Mouse (Mus musculus): ENCODE measurements around the gene Tead1. TPM values are rescaled to one million over a fixed set of nuclear protein-coding genes. Genes with fewer than 3 reads are reported as not detected.

Gene Tead1
- polyA plus RNA-seq, 1 experiment: 4.4 TPM

GRCm38 (mm10) chr7:112830946-112831345, 151.8 kb downstream of the Tead1 start:
- Histone ChIP-seq H3K36me3 (ENCODE audit: control insufficient read depth, insufficient read depth, low read length) (no peaks in the 10 kb centered on the region), H3K4me1 (replicated peaks; ENCODE audit: control insufficient read depth, insufficient read depth, low read length) (no peaks in the 10 kb centered on the region), H3K4me3 (ENCODE audit: control insufficient read depth, insufficient read depth, low read length) (no peak overlapping the region), H3K27ac (ENCODE audit: control insufficient read depth, insufficient read depth, low read length) (no peak overlapping the region), H3K27me3 (ENCODE audit: control insufficient read depth, insufficient read depth, low read length) (no peaks in the 10 kb centered on the region)
- TF ChIP-seq POLR2A (IDR thresholded peaks at IDR 0.05; ENCODE audit: control insufficient read depth, extremely low read depth, insufficient read depth, low read length, poor library complexity) (no peak), CTCF (IDR thresholded peaks at IDR 0.05; ENCODE audit: borderline replicate concordance, control insufficient read depth, extremely low read depth, insufficient read depth, low read length, poor library complexity) (no peak)
- DNase-seq: no peak
- WGBS: 70% methylated on average over 4 of the region's 4 CpGs

GRCm38 (mm10) chr7:112831446-112831845, 152.3 kb downstream of the Tead1 start:
- TF ChIP-seq CTCF (IDR thresholded peaks at IDR 0.05; ENCODE audit: borderline replicate concordance, control insufficient read depth, extremely low read depth, insufficient read depth, low read length, poor library complexity): no peak
- no peak for TF ChIP-seq POLR2A (IDR thresholded peaks at IDR 0.05; ENCODE audit: control insufficient read depth, extremely low read depth, insufficient read depth, low read length, poor library complexity)
- no peak for DNase-seq
- 88% methylated on average over 4 of the region's 4 CpGs for WGBS
- Histone ChIP-seq H3K27me3 (ENCODE audit: control insufficient read depth, insufficient read depth, low read length) (no peaks in the 10 kb centered on the region), H3K4me1 (replicated peaks; ENCODE audit: control insufficient read depth, insufficient read depth, low read length) (no peaks in the 10 kb centered on the region), H3K27ac (ENCODE audit: control insufficient read depth, insufficient read depth, low read length) (no peak overlapping the region), H3K36me3 (ENCODE audit: control insufficient read depth, insufficient read depth, low read length) (no peaks in the 10 kb centered on the region), H3K4me3 (ENCODE audit: control insufficient read depth, insufficient read depth, low read length) (no peak overlapping the region)

- WGBS: 87% methylated on average over 4 of the region's 4 CpGs
- Histone ChIP-seq H3K27ac (ENCODE audit: control insufficient read depth, insufficient read depth, low read length) (no peak overlapping the region), H3K36me3 (ENCODE audit: control insufficient read depth, insufficient read depth, low read length) (no peaks in the 10 kb centered on the region), H3K4me1 (replicated peaks; ENCODE audit: control insufficient read depth, insufficient read depth, low read length) (no peaks in the 10 kb centered on the region), H3K27me3 (ENCODE audit: control insufficient read depth, insufficient read depth, low read length) (no peaks in the 10 kb centered on the region), H3K4me3 (ENCODE audit: control insufficient read depth, insufficient read depth, low read length) (no peak overlapping the region)
- DNase-seq: no peak
- no peak for TF ChIP-seq POLR2A (IDR thresholded peaks at IDR 0.05; ENCODE audit: control insufficient read depth, extremely low read depth, insufficient read depth, low read length, poor library complexity)
These were observed 154.0 kb downstream of the Tead1 start for GRCm38 (mm10) chr7:112833132-112833531.

GRCm38 (mm10) chr7:112836076-112836475, 157.0 kb downstream of the Tead1 start:
- DNase-seq: no peak
- 92% methylated on average over 9 of the region's 9 CpGs for WGBS

GRCm38 (mm10) chr7:112838131-112838530, 159.0 kb downstream of the Tead1 start:
- Histone ChIP-seq H3K36me3 (ENCODE audit: control insufficient read depth, insufficient read depth, low read length) (no peaks in the 10 kb centered on the region), H3K27me3 (ENCODE audit: control insufficient read depth, insufficient read depth, low read length) (no peaks in the 10 kb centered on the region), H3K27ac (ENCODE audit: control insufficient read depth, insufficient read depth, low read length) (no peak overlapping the region), H3K4me3 (ENCODE audit: control insufficient read depth, insufficient read depth, low read length) (no peak overlapping the region), H3K4me1 (replicated peaks; ENCODE audit: control insufficient read depth, insufficient read depth, low read length) (no peaks in the 10 kb centered on the region)
- DNase-seq: no peak
- WGBS: 86% methylated on average over 6 of the region's 6 CpGs
- TF ChIP-seq POLR2A (IDR thresholded peaks at IDR 0.05; ENCODE audit: control insufficient read depth, extremely low read depth, insufficient read depth, low read length, poor library complexity) (no peak), CTCF (IDR thresholded peaks at IDR 0.05; ENCODE audit: borderline replicate concordance, control insufficient read depth, extremely low read depth, insufficient read depth, low read length, poor library complexity) (no peak)

More at GRCm38 (mm10) chr7:112836076-112836475, 157.0 kb downstream of the Tead1 start:
- Histone ChIP-seq H3K4me3 (ENCODE audit: control insufficient read depth, insufficient read depth, low read length) (no peak overlapping the region), H3K4me1 (replicated peaks; ENCODE audit: control insufficient read depth, insufficient read depth, low read length) (no peaks in the 10 kb centered on the region), H3K27ac (ENCODE audit: control insufficient read depth, insufficient read depth, low read length) (no peak overlapping the region), H3K36me3 (ENCODE audit: control insufficient read depth, insufficient read depth, low read length) (no peaks in the 10 kb centered on the region), H3K27me3 (ENCODE audit: control insufficient read depth, insufficient read depth, low read length) (no peaks in the 10 kb centered on the region)
- TF ChIP-seq CTCF (IDR thresholded peaks at IDR 0.05; ENCODE audit: borderline replicate concordance, control insufficient read depth, extremely low read depth, insufficient read depth, low read length, poor library complexity): no peak
- TF ChIP-seq POLR2A (IDR thresholded peaks at IDR 0.05; ENCODE audit: control insufficient read depth, extremely low read depth, insufficient read depth, low read length, poor library complexity): no peak

- no peaks in the 10 kb centered on the region for H3K27me3 ChIP-seq (ENCODE audit: control insufficient read depth, insufficient read depth, low read length)
- H3K36me3 ChIP-seq (ENCODE audit: control insufficient read depth, insufficient read depth, low read length): no peaks in the 10 kb centered on the region
- 70% methylated on average over 7 of the region's 7 CpGs for WGBS
- H3K27ac ChIP-seq (ENCODE audit: control insufficient read depth, insufficient read depth, low read length): no peak overlapping the region
- H3K4me1 ChIP-seq (replicated peaks; ENCODE audit: control insufficient read depth, insufficient read depth, low read length): no peaks in the 10 kb centered on the region
- no peak overlapping the region for H3K4me3 ChIP-seq (ENCODE audit: control insufficient read depth, insufficient read depth, low read length)
- DNase-seq: no peak
- TF ChIP-seq CTCF (IDR thresholded peaks at IDR 0.05; ENCODE audit: borderline replicate concordance, control insufficient read depth, extremely low read depth, insufficient read depth, low read length, poor library complexity) (no peak), POLR2A (IDR thresholded peaks at IDR 0.05; ENCODE audit: control insufficient read depth, extremely low read depth, insufficient read depth, low read length, poor library complexity) (no peak)
These were observed 161.2 kb downstream of the Tead1 start for GRCm38 (mm10) chr7:112840351-112840750.

GRCm38 (mm10) chr7:112840890-112841289, 161.8 kb downstream of the Tead1 start:
- H3K36me3 ChIP-seq (ENCODE audit: control insufficient read depth, insufficient read depth, low read length): no peaks in the 10 kb centered on the region
- H3K27me3 ChIP-seq (ENCODE audit: control insufficient read depth, insufficient read depth, low read length): no peaks in the 10 kb centered on the region
- no peak overlapping the region for H3K27ac ChIP-seq (ENCODE audit: control insufficient read depth, insufficient read depth, low read length)
- DNase-seq: no peak
- no peak overlapping the region for H3K4me3 ChIP-seq (ENCODE audit: control insufficient read depth, insufficient read depth, low read length)
- TF ChIP-seq POLR2A (IDR thresholded peaks at IDR 0.05; ENCODE audit: control insufficient read depth, extremely low read depth, insufficient read depth, low read length, poor library complexity) (no peak), CTCF (IDR thresholded peaks at IDR 0.05; ENCODE audit: borderline replicate concordance, control insufficient read depth, extremely low read depth, insufficient read depth, low read length, poor library complexity) (no peak)
- 66% methylated on average over 8 of the region's 8 CpGs for WGBS
- no peaks in the 10 kb centered on the region for H3K4me1 ChIP-seq (replicated peaks; ENCODE audit: control insufficient read depth, insufficient read depth, low read length)
